Mouse (Mus musculus) left cerebral cortex, postnatal 14 days (tissue): ENCODE results near the gene Cyb561a3. TPM values are rescaled to one million over a fixed set of nuclear protein-coding genes. Genes with fewer than 3 reads are reported as not detected.

Experiments
- DNase-seq, 2 experiments: peaks; one replicate each; pipeline ENCODE4 v3.0.0; 2021 to 2022; ENCODE audit warnings: low spot score in 2 of 2, mixed read lengths in 1 of 2
- intact Hi-C: fragments of 180-260 bp; cut with DNase I; formaldehyde crosslinking; loops from one replicate; pipeline ENCODE4 v1.15.1; 2025
- total RNA-seq, 2 experiments: library from RNA; stranded (reverse); gene quantifications; 2 replicates each; pipeline ENCODE4 v1.2.3; 2021

The Cyb561a3 gene
- total RNA-seq, 2 experiments from 2014 or later, result 11.8 to 12.1 TPM

- no peak for DNase-seq
Observed at GRCm38 (mm10) chr19:10587231-10587630, 10.3 kb downstream of the Cyb561a3 start.

GRCm38 (mm10) chr19:10589127-10589857 is 12.3 kb downstream of the Cyb561a3 start:
- DNase-seq, result no peak
- intact Hi-C loops, result no loop called here

More at GRCm38 (mm10) chr19:10587231-10587630, 10.3 kb downstream of the Cyb561a3 start:
- intact Hi-C loops, result no loop called here

GRCm38 (mm10) chr19:10590301-10590700 is 13.3 kb downstream of the Cyb561a3 start:
- intact Hi-C loops, result no loop called here
- no peak for DNase-seq

DNA sequence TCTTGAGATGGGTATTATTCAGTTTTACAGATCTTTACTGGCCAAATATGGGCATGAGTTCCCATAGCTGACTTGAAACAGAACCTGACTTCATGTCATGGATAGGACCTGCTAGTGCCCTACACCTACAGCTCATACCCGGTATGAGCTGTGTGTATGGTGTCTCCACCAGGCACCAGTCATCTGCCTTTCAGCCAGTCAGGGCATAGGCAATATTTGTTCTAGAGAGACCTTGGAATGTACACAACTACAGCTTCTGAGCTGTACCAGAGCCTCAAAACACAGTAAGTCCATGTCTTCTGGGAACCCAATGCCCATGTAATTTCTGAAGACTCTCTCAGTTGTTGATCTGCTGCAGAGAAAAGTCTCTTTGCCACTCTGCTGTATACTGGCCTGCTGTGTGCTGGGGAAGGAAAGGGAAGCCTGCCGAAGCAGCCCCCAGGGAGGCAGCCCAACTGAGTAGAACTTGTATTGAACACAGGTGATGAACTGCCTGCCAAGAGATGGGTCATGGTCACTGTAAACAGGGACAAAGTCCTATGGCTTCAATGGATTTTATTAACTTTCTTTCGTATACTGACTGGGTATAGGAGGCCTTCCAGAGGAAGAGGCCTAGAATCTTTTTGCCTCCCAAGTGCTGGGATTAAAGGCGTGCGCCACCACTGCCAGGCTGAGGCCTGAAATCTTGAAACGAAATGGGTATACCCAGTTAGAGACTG is 14.8 kb downstream of the Cyb561a3 start:
- intact Hi-C loops, result no loop called here
- no peak for DNase-seq

DNA sequence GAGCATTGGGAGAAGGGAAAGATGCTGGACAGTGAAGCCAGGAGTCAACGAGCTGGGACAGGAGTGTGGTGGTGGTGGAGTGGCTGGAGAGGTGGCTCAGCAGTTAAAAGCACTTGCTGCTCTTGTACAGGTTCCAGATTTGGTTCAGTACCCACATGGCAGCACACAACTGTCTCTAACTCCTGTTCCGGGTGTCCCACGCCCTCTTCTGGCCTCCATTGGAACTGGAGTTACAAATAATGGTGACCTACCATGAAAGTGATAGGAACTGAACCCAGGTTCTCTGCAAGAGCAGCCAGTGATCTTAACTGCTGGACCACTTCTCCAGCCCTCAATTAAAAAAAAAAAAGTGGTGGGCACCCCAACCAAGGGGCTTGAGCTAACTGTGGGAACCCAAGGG is 21.2 kb downstream of the Cyb561a3 start:
- peak in 1 of 2 experiments; percentile 12 for DNase-seq
- intact Hi-C loops, result no loop called here

- intact Hi-C loops, result no loop called here
- no peak for DNase-seq
Observed at GRCm38 (mm10) chr19:10599648-10600047, 22.7 kb downstream of the Cyb561a3 start.

GRCm38 (mm10) chr19:10602247-10602769 is 25.3 kb downstream of the Cyb561a3 start:
- intact Hi-C loops, result no loop called here
- no peak for DNase-seq

- peak; percentile 90 to 93 for DNase-seq
- intact Hi-C loops, result no loop called here
Observed at GRCm38 (mm10) chr19:10602787-10603186, 25.8 kb downstream of the Cyb561a3 start.

GRCm38 (mm10) chr19:10603660-10604523 is 26.9 kb downstream of the Cyb561a3 start:
- peak in 1 of 2 experiments; percentile 6 for DNase-seq
- intact Hi-C loops, result loop anchor here (2.0 kb wide), 1 partner anchor 49 kb away; no protein-coding TSS in a partner anchor

GRCm38 (mm10) chr19:10604534-10604933 is 27.6 kb downstream of the Cyb561a3 start:
- intact Hi-C loops, result loop anchor here (2.0 kb wide), 1 partner anchor 50 kb away; no protein-coding TSS in a partner anchor

GRCm38 (mm10) chr19:10605293-10605900 is 28.4 kb downstream of the Cyb561a3 start, which contains the start of the genes Ddb1 and Tkfc:
Gene Ddb1, plus strand, starts transcription at chr19:10605327.
Gene Tkfc, minus strand, starts transcription at chr19:10605654.
- DNase-seq, result peak; percentile 98 to 99
- intact Hi-C loops, result loop anchor here (1.0 to 2.0 kb wide), 2 partner anchors 28 to 51 kb away; partner anchors contain the start of genes Cyb561a3 and Tmem138

More at GRCm38 (mm10) chr19:10604534-10604933, 27.6 kb downstream of the Cyb561a3 start:
- DNase-seq, result peak in 1 of 2 experiments; percentile 8

- peak in 1 of 2 experiments; percentile 23 for DNase-seq
- intact Hi-C loops, result loop anchor here (1.0 to 2.0 kb wide), 2 partner anchors 29 to 51 kb away; partner anchors contain the start of genes Cyb561a3 and Tmem138
Observed at GRCm38 (mm10) chr19:10605901-10606622, 29.1 kb downstream of the Cyb561a3 start.

DNA sequence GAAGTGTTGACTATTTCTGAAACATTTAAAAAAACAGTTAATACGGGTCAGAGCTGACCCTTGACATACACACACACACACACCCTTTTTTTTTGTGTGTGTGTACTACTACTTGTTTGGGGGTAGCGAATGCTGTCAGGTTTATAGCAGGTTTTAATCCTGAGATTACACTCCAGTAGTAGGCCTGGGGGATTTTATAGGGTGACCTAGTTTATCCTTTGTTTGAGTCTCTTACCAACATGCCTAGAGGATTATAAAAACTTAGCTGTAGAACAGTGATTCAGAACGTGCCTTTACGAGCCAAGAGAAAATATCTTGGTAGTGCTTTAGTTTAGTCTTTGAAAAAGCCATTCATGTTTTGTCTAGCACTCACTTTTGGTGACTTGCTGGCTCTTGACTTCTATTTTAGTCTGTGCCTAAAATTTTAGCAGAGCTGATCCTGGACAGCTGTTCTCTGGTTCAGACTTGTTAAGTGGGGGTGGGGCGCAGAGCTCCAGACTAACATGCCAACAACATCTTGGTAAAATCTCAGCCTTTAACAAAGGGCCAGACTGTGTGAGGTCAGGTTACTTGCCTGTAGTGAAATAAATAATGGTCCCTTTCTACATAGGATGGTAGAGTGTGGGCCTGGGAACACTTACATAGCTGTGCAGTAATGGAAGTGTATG is 31.7 kb downstream of the Cyb561a3 start:
- no peak for DNase-seq
- intact Hi-C loops, result no loop called here

GRCm38 (mm10) chr19:10634106-10634871 is 57.3 kb downstream of the Cyb561a3 start, which contains the start of gene Vwce:
Gene Vwce, plus strand, starts transcription at chr19:10634213.
- peak; percentile 17 to 40 for DNase-seq
- intact Hi-C loops, result no loop called here

- peak; percentile 57 to 63 for DNase-seq
- intact Hi-C loops, result no loop called here
Observed at GRCm38 (mm10) chr19:10634872-10635318, 57.9 kb downstream of the Cyb561a3 start.

DNA sequence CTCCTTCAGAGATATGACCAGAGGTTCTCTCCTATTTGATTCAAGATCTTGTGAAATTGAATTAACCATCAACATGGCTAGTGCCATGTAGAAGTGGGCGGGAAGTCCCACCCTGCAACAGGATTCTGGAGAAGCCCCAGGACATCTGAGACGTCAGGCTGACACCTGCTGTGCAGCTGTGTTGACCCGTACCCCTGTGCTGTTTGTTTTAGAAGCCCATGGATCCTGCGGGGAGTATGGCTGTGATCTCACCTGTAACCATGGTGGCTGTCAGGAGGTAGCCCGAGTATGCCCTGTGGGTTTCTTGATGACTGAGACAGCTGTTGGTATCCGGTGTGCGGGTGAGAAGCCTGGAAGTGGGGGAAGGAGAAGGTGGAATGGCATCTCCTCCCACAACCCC is 60.9 kb downstream of the Cyb561a3 start:
- intact Hi-C loops, result no loop called here
- DNase-seq, result no peak

DNA sequence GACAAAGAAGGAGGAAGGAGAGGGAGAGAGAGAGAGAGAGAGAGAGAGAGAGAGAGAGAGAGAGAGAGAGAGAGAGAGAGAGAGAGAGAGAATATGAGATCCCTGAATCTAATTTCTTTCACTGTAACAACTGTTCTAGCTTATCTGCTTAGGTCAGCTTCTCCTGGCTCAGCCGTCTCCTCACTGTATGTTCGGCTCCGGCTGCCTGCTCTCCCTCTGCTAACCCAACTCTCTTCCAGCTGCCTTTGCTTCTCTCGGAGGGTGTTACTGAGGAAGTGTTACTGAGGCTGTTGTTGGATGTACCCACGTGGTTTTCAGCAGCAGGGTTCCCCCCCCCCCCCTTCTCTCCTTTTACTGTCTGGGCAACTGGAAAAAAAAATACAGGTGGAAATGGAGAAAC is 63.1 kb downstream of the Cyb561a3 start:
- DNase-seq, result no peak
- intact Hi-C loops, result no loop called here
